Mouse (Mus musculus) MEL (cell line): ENCODE results near the gene Tnni1. TPM values are rescaled to one million over a fixed set of nuclear protein-coding genes. Genes with fewer than 3 reads are reported as not detected.
A peak's percentile ranks its signal among the peaks of the same experiment; 100 is the strongest.

Source experiments
- DNase-seq: peaks from one replicate; pipeline ENCODE4 v3.0.0; 2011; ENCODE audit warnings: low read depth, low spot score
- H3K27ac ChIP-seq: 2 replicates; pipeline ENCODE4 v1.5.1; 2012; ENCODE audit warnings: low read depth, mild to moderate bottlenecking, control low read depth, low read length, moderate library complexity; ENCODE audit not compliant: control insufficient read depth
- H3K27me3 ChIP-seq, 2 experiments: fragments of 150-350 bp in 1 of 2; sonication (generic) in 1 of 2; 2 replicates each; pipeline ENCODE4 v1.6.1; 2012; ENCODE audit warnings: low read length in 2 of 2, mild to moderate bottlenecking in 2 of 2, improper control_type of control experiment in 1 of 2, moderate library complexity in 1 of 2; ENCODE audit not compliant: insufficient read depth in 2 of 2, control insufficient read depth in 1 of 2
- H3K36me3 ChIP-seq, 2 experiments: 2 replicates each; pipeline ENCODE4 v1.6.1; 2012 to 2014; ENCODE audit warnings: low read length in 2 of 2, improper control_type of control experiment in 1 of 2, inconsistent platforms in 1 of 2, mild to moderate bottlenecking in 1 of 2; ENCODE audit not compliant: insufficient read depth in 2 of 2, control insufficient read depth in 1 of 2
- H3K4me1 ChIP-seq, 2 experiments: fragments of 150-350 bp in 1 of 2; sonication (generic) in 1 of 2; 2 replicates each; pipeline ENCODE4 v1.6.1; 2012; ENCODE audit warnings: low read length in 2 of 2, improper control_type of control experiment in 1 of 2, mild to moderate bottlenecking in 1 of 2; ENCODE audit not compliant: insufficient read depth in 2 of 2, control insufficient read depth in 1 of 2
- H3K4me3 ChIP-seq, 2 experiments: fragments of 150-350 bp in 1 of 2; sonication (generic) in 1 of 2; 2 replicates each; pipeline ENCODE4 v1.5.1; 2012; ENCODE audit warnings: low read depth in 2 of 2, low read length in 2 of 2, mild to moderate bottlenecking in 2 of 2, moderate library complexity in 2 of 2, control low read depth in 1 of 2, improper control_type of control experiment in 1 of 2; ENCODE audit not compliant: control insufficient read depth in 1 of 2, insufficient read depth in 1 of 2
- H3K79me2 ChIP-seq: 2 replicates; pipeline ENCODE4 v1.6.1; 2012; ENCODE audit warnings: mild to moderate bottlenecking, low read length, moderate library complexity; ENCODE audit not compliant: control insufficient read depth, poor library complexity, insufficient read depth
- H3K9ac ChIP-seq: 2 replicates; pipeline ENCODE4 v1.6.1; 2012; ENCODE audit warnings: low read depth, mild to moderate bottlenecking, control low read depth, low read length, moderate library complexity; ENCODE audit not compliant: control insufficient read depth, poor library complexity, severe bottlenecking
- H3K9me3 ChIP-seq: fragments of 150-350 bp; sonication (generic); replicated peaks from 2 replicates; pipeline ENCODE4 v1.6.1; 2012; ENCODE audit warnings: mild to moderate bottlenecking, low read length, improper control_type of control experiment, moderate library complexity; ENCODE audit not compliant: insufficient read depth
- BHLHE40 ChIP-seq: IDR thresholded peaks from 2 replicates; pipeline ENCODE4 v1.6.1; 2012; ENCODE audit warnings: low read depth, mild to moderate bottlenecking, inconsistent platforms, low read length, improper control_type of control experiment, borderline replicate concordance
- CHD2 ChIP-seq: IDR thresholded peaks from 2 replicates; pipeline ENCODE4 v1.6.1; 2011; ENCODE audit warnings: low read length, improper control_type of control experiment
- CTCF ChIP-seq, 3 experiments: IDR thresholded peaks in 2 of 3; conservative IDR thresholded peaks in 1 of 3; 2 replicates each; pipeline ENCODE4 v1.5.1; 2011 to 2012; ENCODE audit warnings: low read length in 3 of 3, low read depth in 2 of 3, mild to moderate bottlenecking in 2 of 3, improper control_type of control experiment in 1 of 3, inconsistent platforms in 1 of 3, mixed read lengths in 1 of 3, moderate library complexity in 1 of 3; ENCODE audit not compliant: control insufficient read depth in 1 of 3, insufficient read depth in 1 of 3, poor library complexity in 1 of 3, severe bottlenecking in 1 of 3
- ETS1 ChIP-seq: IDR thresholded peaks from 2 replicates; pipeline ENCODE4 v1.6.1; 2012; ENCODE audit warnings: low read depth, mild to moderate bottlenecking, inconsistent platforms, low read length, improper control_type of control experiment, moderate library complexity
- GABPA ChIP-seq: IDR thresholded peaks from 2 replicates; pipeline ENCODE4 v1.6.1; 2012; ENCODE audit warnings: low read depth, mild to moderate bottlenecking, inconsistent platforms, low read length, improper control_type of control experiment, moderate library complexity
- GATA1 ChIP-seq: IDR thresholded peaks from 2 replicates; pipeline ENCODE4 v1.6.1; 2011; ENCODE audit warnings: low read depth, low read length, improper control_type of control experiment
- JUND ChIP-seq: IDR thresholded peaks from 2 replicates; pipeline ENCODE4 v1.6.1; 2011; ENCODE audit warnings: low read depth, mild to moderate bottlenecking, improper control_type of control experiment, low read length
- KAT2A ChIP-seq: conservative IDR thresholded peaks from 2 replicates; pipeline ENCODE4 v1.6.1; 2012; ENCODE audit warnings: low read depth, low read length, improper control_type of control experiment, inconsistent platforms
- MYB ChIP-seq: IDR thresholded peaks from 2 replicates; pipeline ENCODE4 v1.6.1; 2011; ENCODE audit warnings: mild to moderate bottlenecking, low read depth, low read length, improper control_type of control experiment
- NELFE ChIP-seq: IDR thresholded peaks from 2 replicates; pipeline ENCODE4 v1.6.1; 2011; ENCODE audit warnings: low read depth, low read length, improper control_type of control experiment
- NRF1 ChIP-seq: IDR thresholded peaks from 2 replicates; pipeline ENCODE4 v1.6.1; 2014; ENCODE audit warnings: low read depth, mild to moderate bottlenecking, inconsistent platforms, low read length, improper control_type of control experiment, moderate library complexity; ENCODE audit not compliant: poor library complexity, insufficient read depth, severe bottlenecking
- POLR2A ChIP-seq, 2 experiments: IDR thresholded peaks; 2 replicates each; pipeline ENCODE4 v1.6.1; 2011 to 2012; ENCODE audit warnings: low read length in 2 of 2, mild to moderate bottlenecking in 2 of 2, control low read depth in 1 of 2, improper control_type of control experiment in 1 of 2, low read depth in 1 of 2, moderate library complexity in 1 of 2; ENCODE audit not compliant: control insufficient read depth in 1 of 2, insufficient read depth in 1 of 2, poor library complexity in 1 of 2
- POLR2AphosphoS2 ChIP-seq: IDR thresholded peaks from 2 replicates; pipeline ENCODE4 v1.6.1; 2011; ENCODE audit warnings: low read length, improper control_type of control experiment
- POLR2AphosphoS5 ChIP-seq: IDR thresholded peaks from 2 replicates; pipeline ENCODE4 v1.6.1; 2012; ENCODE audit warnings: low read depth, borderline replicate concordance, mild to moderate bottlenecking, inconsistent platforms, low read length, moderate library complexity, mixed read lengths
- SMC3 ChIP-seq: IDR thresholded peaks from 2 replicates; pipeline ENCODE4 v1.6.1; 2011; ENCODE audit warnings: low read depth, low read length, improper control_type of control experiment
- TBP ChIP-seq: IDR thresholded peaks from 2 replicates; pipeline ENCODE4 v1.8.0; 2011; ENCODE audit warnings: low read depth, low read length, improper control_type of control experiment
- UBTF ChIP-seq: IDR thresholded peaks from 2 replicates; pipeline ENCODE4 v1.6.1; 2012; ENCODE audit warnings: low read depth, mild to moderate bottlenecking, inconsistent platforms, low read length, improper control_type of control experiment, moderate library complexity, borderline replicate concordance; ENCODE audit not compliant: insufficient read depth
- USF1 ChIP-seq: IDR thresholded peaks from 2 replicates; pipeline ENCODE4 v1.6.1; 2014; ENCODE audit warnings: low read depth, mild to moderate bottlenecking, inconsistent platforms, low read length, improper control_type of control experiment, moderate library complexity
- USF2 ChIP-seq, 2 experiments: IDR thresholded peaks; 2 replicates each; pipeline ENCODE4 v1.6.1; 2011 to 2012; ENCODE audit warnings: improper control_type of control experiment in 2 of 2, low read length in 2 of 2, borderline replicate concordance in 1 of 2, inconsistent platforms in 1 of 2, low read depth in 1 of 2, mild to moderate bottlenecking in 1 of 2; ENCODE audit not compliant: insufficient read depth in 1 of 2
- ZC3H11A ChIP-seq: IDR thresholded peaks from 2 replicates; pipeline ENCODE4 v1.6.1; 2012; ENCODE audit warnings: low read depth, mild to moderate bottlenecking, inconsistent platforms, low read length, improper control_type of control experiment
- ZKSCAN1 ChIP-seq: IDR thresholded peaks from 2 replicates; pipeline ENCODE4 v1.6.1; 2012; ENCODE audit warnings: low read depth, mild to moderate bottlenecking, inconsistent platforms, low read length, improper control_type of control experiment, moderate library complexity
- ZMIZ1 ChIP-seq: IDR thresholded peaks from 2 replicates; pipeline ENCODE4 v1.6.1; 2012; ENCODE audit warnings: low read depth, mild to moderate bottlenecking, inconsistent platforms, low read length, improper control_type of control experiment, moderate library complexity
- ZNF384 ChIP-seq: IDR thresholded peaks from 2 replicates; pipeline ENCODE4 v1.6.1; 2012; ENCODE audit warnings: low read depth, mild to moderate bottlenecking, inconsistent platforms, low read length, improper control_type of control experiment
- polyA plus RNA-seq, 2 experiments: library from polyadenylated mRNA; stranded (reverse) in 1 of 2; unstranded in 1 of 2; fragments of >175 nt in 1 of 2; fragments of >200 nt in 1 of 2; gene quantifications; 2 replicates each; pipeline versions ENCODE4 v1.2.1 to v1.2.4; 2012; ENCODE audit warnings: low replicate concordance in 2 of 2, low read depth in 1 of 2; ENCODE audit not compliant: insufficient read length in 2 of 2, insufficient read depth in 1 of 2, missing spikeins in 1 of 2
- total RNA-seq: library from RNA; depleted of rRNA; stranded (reverse); fragments of 300-350 nt; gene quantifications from 2 replicates; pipeline ENCODE4 v1.2.3, GENCODE M21; 2012

The Tnni1 gene
- total and polyA plus RNA-seq, 3 experiments = 0.15 TPM; not detected in 2

GRCm38 (mm10) chr1:135761728-135762127, 17.5 kb upstream of the Tnni1 start (continued):
- no peak for TF ChIP-seq SMC3
- no peak for TF ChIP-seq ZC3H11A
- TF ChIP-seq NRF1 = no peak
- TF ChIP-seq ZMIZ1 = no peak
- no peak for TF ChIP-seq USF2 (IDR thresholded peaks at IDR 0.05; ENCODE audit: borderline replicate concordance in 1 of 2, insufficient read depth in 1 of 2, low read depth in 1 of 2, low read length in 2 of 2)
- TF ChIP-seq GATA1 = peak; percentile 79
- TF ChIP-seq TBP = no peak
- no peak for TF ChIP-seq JUND
- TF ChIP-seq USF1 = no peak
- peak; percentile 51; the same call in 1 of the 2 replicates for TF ChIP-seq ETS1

GRCm38 (mm10) chr1:135763503-135764205, 15.6 kb upstream of the Tnni1 start:
- no peak overlapping the region for H3K9ac ChIP-seq
- H3K4me1 ChIP-seq = peaks cover 10 to 18% of the 10 kb centered on the region in 2 experiments

More at GRCm38 (mm10) chr1:135763503-135764205, 15.6 kb upstream of the Tnni1 start:
- Histone ChIP-seq H3K79me2 (peaks cover 8% of the 10 kb centered on the region), H3K4me3 (no peak overlapping the region), H3K9me3 (no peaks in the 10 kb centered on the region), H3K27me3 (no peaks in the 10 kb centered on the region; a peak in 2 of 4 replicates), H3K36me3 (peaks cover 0 to 12% of the 10 kb centered on the region in 2 experiments; a peak in 2 of 4 replicates), H3K27ac (no peak overlapping the region)
- no peak for DNase-seq
- TF ChIP-seq ZKSCAN1 (no peak), GABPA (no peak), SMC3 (no peak), POLR2A (IDR thresholded peaks at IDR 0.05; ENCODE audit: control insufficient read depth in 1 of 2, insufficient read depth in 1 of 2, low read depth in 1 of 2, low read length in 2 of 2, poor library complexity in 1 of 2) (no peak), ETS1 (no peak), USF2 (IDR thresholded peaks at IDR 0.05; ENCODE audit: borderline replicate concordance in 1 of 2, insufficient read depth in 1 of 2, low read depth in 1 of 2, low read length in 2 of 2) (peak in 1 of 2 experiments; percentile 41; a peak in 1 of 4 replicates), CHD2 (no peak), NELFE (no peak), ZC3H11A (no peak), MYB (no peak), USF1 (peak; percentile 76), UBTF (no peak), KAT2A (no peak), NRF1 (no peak), ZNF384 (no peak), POLR2AphosphoS2 (no peak), GATA1 (no peak), CTCF (IDR thresholded peaks at IDR 0.05 in 2 of 3, conservative IDR thresholded peaks at IDR 0.05 in 1 of 3; ENCODE audit: control insufficient read depth in 1 of 3, insufficient read depth in 1 of 3, low read depth in 2 of 3, low read length in 3 of 3, poor library complexity in 1 of 3, severe bottlenecking in 1 of 3) (no peak), BHLHE40 (peak; percentile 19; the same call in 1 of the 2 replicates), POLR2AphosphoS5 (no peak)
- TF ChIP-seq, all 39 proteins: peak for 3
